Mouse (Mus musculus): ENCODE measurements at regions not wholly inside any gene's neighbourhood (a gene's known extent, or its start where the extent isn't known, plus 50 kb on each side); places are given as distances from the start of the nearest gene placed in this dataset.
"Not testable (repeated sequence)": the region's sequence is repeated elsewhere in the genome, so short reads cannot be mapped to it uniquely, and the experiment has no call there.

GRCm38 (mm10) chr6:37803231-37803630 lies 67.4 kb upstream of the Trim24 start:
- no peak for ATAC-seq (replicated peaks; ENCODE audit: low FRiP score, low TSS enrichment, poor library complexity, severe bottlenecking)

DNA sequence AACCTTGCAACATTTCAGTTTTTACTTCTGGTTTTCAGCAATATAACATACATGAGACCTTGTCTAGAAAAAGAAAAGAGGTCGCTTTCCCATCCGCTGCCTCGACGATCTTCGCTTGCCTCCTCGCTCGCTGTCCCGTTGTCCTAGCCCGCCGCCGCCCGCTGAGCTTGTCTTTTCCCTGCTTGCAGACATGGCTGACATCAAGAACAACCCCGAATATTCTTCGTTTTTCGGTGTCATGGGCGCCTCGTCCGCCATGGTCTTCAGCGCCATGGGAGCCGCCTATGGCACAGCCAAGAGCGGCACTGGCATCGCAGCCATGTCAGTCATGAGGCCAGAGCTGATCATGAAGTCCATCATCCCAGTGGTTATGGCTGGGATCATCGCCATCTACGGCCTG lies 64.7 kb upstream of the Trim24 start:
- peak; percentile 26; the same call in 1 of the 2 replicates for ATAC-seq (replicated peaks; ENCODE audit: low FRiP score, low TSS enrichment, poor library complexity, severe bottlenecking)

- peak; percentile 75 for ATAC-seq (replicated peaks; ENCODE audit: low FRiP score, low TSS enrichment, poor library complexity, severe bottlenecking)
Measured at GRCm38 (mm10) chr6:37806529-37807191, 64.0 kb upstream of the Trim24 start.

DNA sequence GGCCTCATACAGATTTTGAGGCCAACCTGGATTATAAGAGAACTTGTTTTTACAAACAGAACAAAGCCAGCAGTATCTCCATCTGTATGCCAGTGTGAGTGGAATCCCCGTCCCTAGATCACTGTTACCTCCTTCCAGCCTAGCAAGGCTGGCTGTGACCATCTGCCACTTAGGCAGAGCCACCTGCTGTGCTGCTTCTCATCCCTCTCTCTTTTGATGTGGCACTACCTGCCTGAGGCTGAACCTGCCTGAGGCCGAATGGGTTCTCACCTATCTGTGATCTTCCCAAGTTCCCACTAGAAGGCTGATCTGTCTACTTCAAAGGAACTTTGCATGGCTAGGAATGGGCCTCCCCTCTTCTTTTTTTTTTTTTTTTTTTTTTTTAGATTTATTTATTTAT lies 55.4 kb upstream of the Trim24 start:
- not testable (repeated sequence) for ATAC-seq (replicated peaks; ENCODE audit: low FRiP score, low TSS enrichment, poor library complexity, severe bottlenecking)
